ENCODE assay signal across 11 mouse cellular contexts in genomic region chr11:57465025-57465424, GRCm38 (mm10). TPM values are rescaled to one million over a fixed set of nuclear protein-coding genes. Genes with fewer than 3 reads are reported as not detected.
DNase-seq lines count a peak whose midpoint lies in the region; ATAC-seq and TF ChIP-seq lines count a peak whose summit lies in the region.
"Had no signal": no experiment of that assay in that cellular context is flagged by ENCODE, and none has a peak within 500 bp of the region (broad histone marks: within the 10 kb centered on the region; RNA-seq: fewer than 3 reads in every experiment).

No protein-coding gene starts in this region.

- ATAC-seq in kidney, embryonic 16.5 days (ENCODE audit: low FRiP score, low TSS enrichment) = no peak
- ATAC-seq in intestine, postnatal 0 days = no peak

- 52% methylated on average over 8 of the region's 8 CpGs for WGBS in kidney, embryonic 16.5 days
- 45% methylated on average over 8 of the region's 8 CpGs for WGBS in intestine, postnatal 0 days

- DNase-seq in kidney, adult 18-20 months = peak; percentile 12
- DNase-seq in 3134 (ENCODE audit: extremely low read depth, insufficient read length, low spot score) (peak; percentile 60), R1 (ENCODE audit: low read depth, low spot score) (peak; percentile 73)
- no peak for DNase-seq in left cerebral cortex, adult 9 months (ENCODE audit: low spot score in 2 of 2)
- DNase-seq in spleen, postnatal 4 days (ENCODE audit: low spot score in 2 of 2) = no peak
- DNase-seq in cerebellum, adult 18-20 months = no peak
- DNase-seq: heart, adult 11 months; right cerebral cortex, postnatal 25 days had no signal

- H3K27ac ChIP-seq in kidney, embryonic 16.5 days (ENCODE audit: low read length) = no peak overlapping the region
- no peak overlapping the region for H3K27ac ChIP-seq in intestine, postnatal 0 days (ENCODE audit: low read depth, low read length)
- H3K27ac ChIP-seq: embryonic facial prominence, embryonic 12.5 days had no signal

- H3K9ac ChIP-seq in kidney, embryonic 16.5 days (replicated peaks; ENCODE audit: low read length) = no peak overlapping the region
- no peak overlapping the region for H3K9ac ChIP-seq in intestine, postnatal 0 days (ENCODE audit: low read depth, low read length)
- H3K9ac ChIP-seq: embryonic facial prominence, embryonic 12.5 days had no signal

- no peaks in the 10 kb centered on the region for H3K27me3 ChIP-seq in kidney, embryonic 16.5 days (ENCODE audit: insufficient read depth, low read length)
- no peaks in the 10 kb centered on the region for H3K27me3 ChIP-seq in intestine, postnatal 0 days (replicated peaks; ENCODE audit: control insufficient read depth, insufficient read depth, low read length)
- H3K27me3 ChIP-seq: embryonic facial prominence, embryonic 12.5 days had no signal

- no peaks in the 10 kb centered on the region; the same call in 1 of the 2 replicates for H3K9me3 ChIP-seq in kidney, embryonic 16.5 days (ENCODE audit: low read length)
- H3K9me3 ChIP-seq in intestine, postnatal 0 days (ENCODE audit: control insufficient read depth) = no peaks in the 10 kb centered on the region
- H3K9me3 ChIP-seq: embryonic facial prominence, embryonic 12.5 days had no signal

- H3K4me1 ChIP-seq in kidney, embryonic 16.5 days (ENCODE audit: insufficient read depth, low read length) = no peaks in the 10 kb centered on the region
- H3K4me1 ChIP-seq in intestine, postnatal 0 days (replicated peaks; ENCODE audit: control insufficient read depth, insufficient read depth, low read length) = no peaks in the 10 kb centered on the region
- H3K4me1 ChIP-seq: embryonic facial prominence, embryonic 12.5 days had no signal

- H3K4me2 ChIP-seq in kidney, embryonic 16.5 days (replicated peaks; ENCODE audit: low read depth, low read length) = no peak overlapping the region
- H3K4me2 ChIP-seq in intestine, postnatal 0 days (replicated peaks; ENCODE audit: low read depth) = no peak overlapping the region
- H3K4me2 ChIP-seq: embryonic facial prominence, embryonic 12.5 days had no signal

- H3K4me3 ChIP-seq in kidney, embryonic 16.5 days (ENCODE audit: low read length) = no peak overlapping the region
- H3K4me3 ChIP-seq in intestine, postnatal 0 days (ENCODE audit: low read depth, low read length) = no peak overlapping the region
- H3K4me3 ChIP-seq: embryonic facial prominence, embryonic 12.5 days had no signal

- H3K36me3 ChIP-seq in kidney, embryonic 16.5 days (ENCODE audit: insufficient read depth, low read length) = no peaks in the 10 kb centered on the region
- no peaks in the 10 kb centered on the region for H3K36me3 ChIP-seq in intestine, postnatal 0 days (ENCODE audit: control insufficient read depth, insufficient read depth)
- H3K36me3 ChIP-seq: embryonic facial prominence, embryonic 12.5 days had no signal

- TF ChIP-seq CTCF in intestine, postnatal 0 days (IDR thresholded peaks at IDR 0.05; ENCODE audit: low read depth) = peak; percentile 58

RNA-seq across cellular contexts. Expression of gene Fam114a2, which starts 53.4 kb away (rescaled TPM):
- 87.2 and 96.8 TPM in 2 replicates for polyA plus RNA-seq in kidney, embryonic 16.5 days (2015; fragmentation: Nextera tagmentation; extraction: Ambion mirVana)
- polyA plus RNA-seq in intestine, postnatal 0 days (2015; fragmentation: Nextera tagmentation; extraction: Ambion mirVana) = 54.8 and 56.1 TPM in 2 replicates

RNA-seq across cellular contexts. Expression of gene Mfap3, which starts 53.4 kb away (rescaled TPM):
- 50.7 and 51.3 TPM in 2 replicates for polyA plus RNA-seq in kidney, embryonic 16.5 days (2015; fragmentation: Nextera tagmentation; extraction: Ambion mirVana)
- 30.4 and 31.9 TPM in 2 replicates for polyA plus RNA-seq in intestine, postnatal 0 days (2015; fragmentation: Nextera tagmentation; extraction: Ambion mirVana)

Comparison
In these comparisons a context has a peak if more than half of its experiments do, and no peak if none do; other contexts are left out.
1. DNase-seq: peak in kidney, adult 18-20 months (single experiment), 3134 (single experiment) and R1 (single experiment); none in left cerebral cortex, adult 9 months (0 of 2), spleen, postnatal 4 days (0 of 2) and cerebellum, adult 18-20 months (0 of 2).